ENCODE assay signal across 30 mouse cellular contexts in the genomic region with DNA sequence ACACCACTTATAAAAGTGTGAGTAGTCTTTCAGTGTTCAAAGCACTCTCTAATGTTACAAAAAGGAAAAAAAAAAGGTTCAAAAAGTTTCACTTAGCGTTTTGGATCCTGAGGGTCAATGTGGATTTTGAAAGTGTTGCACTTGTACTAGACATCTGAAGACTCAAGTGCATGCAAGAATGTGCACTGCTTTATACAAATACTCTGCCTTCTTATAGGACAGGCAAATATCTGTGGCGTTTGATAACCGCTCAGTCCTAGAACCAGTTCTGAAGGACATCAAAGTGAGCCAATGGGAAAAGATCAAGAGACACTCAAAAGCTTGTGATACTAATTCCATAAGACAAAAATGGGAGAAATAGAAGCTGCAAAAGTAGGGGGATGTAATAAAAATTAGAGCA. TPM values are rescaled to one million over a fixed set of nuclear protein-coding genes. Genes with fewer than 3 reads are reported as not detected.
"Had no signal": no experiment of that assay in that cellular context is flagged by ENCODE, and none has a peak within 500 bp of the region (broad histone marks: within the 10 kb centered on the region; RNA-seq: fewer than 3 reads in every experiment).

No protein-coding gene starts in this region.

- H3K27ac ChIP-seq: left cerebral cortex, adult 2 months; limb, embryonic 10.5 days; limb, embryonic 12.5 days; limb, embryonic 13.5 days; limb, embryonic 15.5 days; liver, embryonic 12.5 days; liver, embryonic 13.5 days; liver, embryonic 14.5 days; liver, embryonic 15.5 days; lung, embryonic 15.5 days; macrophage; midbrain, embryonic 10.5 days; midbrain, embryonic 12.5 days; midbrain, embryonic 13.5 days; midbrain, embryonic 15.5 days; neural tube, embryonic 12.5 days had no signal

- H3K4me2 ChIP-seq: limb, embryonic 12.5 days; limb, embryonic 13.5 days; limb, embryonic 15.5 days; liver, embryonic 11.5 days; liver, embryonic 12.5 days; liver, embryonic 13.5 days; liver, embryonic 15.5 days; lung, embryonic 15.5 days; midbrain, embryonic 11.5 days; midbrain, embryonic 12.5 days; midbrain, embryonic 13.5 days; midbrain, embryonic 15.5 days; neural tube, embryonic 12.5 days had no signal

- H3K9me3 ChIP-seq: limb, embryonic 10.5 days; limb, embryonic 12.5 days; limb, embryonic 13.5 days; limb, embryonic 15.5 days; liver, embryonic 12.5 days; liver, embryonic 13.5 days; liver, embryonic 15.5 days; lung, embryonic 15.5 days; midbrain, embryonic 10.5 days; midbrain, embryonic 12.5 days; midbrain, embryonic 13.5 days; midbrain, embryonic 15.5 days; neural tube, embryonic 12.5 days had no signal

- H3K36me3 ChIP-seq: limb, embryonic 10.5 days; limb, embryonic 12.5 days; limb, embryonic 15.5 days; liver, embryonic 12.5 days; liver, embryonic 13.5 days; liver, embryonic 15.5 days; lung, embryonic 15.5 days had no signal

- H3K9ac ChIP-seq: limb, embryonic 12.5 days; limb, embryonic 13.5 days; limb, embryonic 15.5 days; liver, embryonic 12.5 days; liver, embryonic 13.5 days; liver, embryonic 14.5 days; liver, embryonic 15.5 days; liver, postnatal 0 days; lung, embryonic 15.5 days; midbrain, embryonic 12.5 days; midbrain, embryonic 13.5 days; midbrain, embryonic 15.5 days; neural tube, embryonic 12.5 days had no signal

- H3K27me3 ChIP-seq: limb, embryonic 12.5 days; limb, embryonic 13.5 days; limb, embryonic 15.5 days; liver, embryonic 12.5 days; liver, embryonic 13.5 days; liver, embryonic 15.5 days; lung, embryonic 15.5 days; megakaryocyte, embryonic 14.5 days; midbrain, embryonic 12.5 days; midbrain, embryonic 13.5 days; midbrain, embryonic 15.5 days; neural tube, embryonic 12.5 days had no signal

- ATAC-seq: liver, embryonic 12.5 days; liver, postnatal 0 days; midbrain, embryonic 13.5 days; midbrain, embryonic 15.5 days; midbrain, embryonic 16.5 days had no signal

- H3K4me3 ChIP-seq: left cerebral cortex, adult 2 months; limb, embryonic 10.5 days; limb, embryonic 12.5 days; limb, embryonic 13.5 days; limb, embryonic 15.5 days; liver, embryonic 12.5 days; liver, embryonic 13.5 days; liver, embryonic 15.5 days; lung, embryonic 15.5 days; megakaryocyte, embryonic 14.5 days; midbrain, embryonic 10.5 days; midbrain, embryonic 12.5 days; midbrain, embryonic 13.5 days; midbrain, embryonic 15.5 days; myocyte; neural tube, embryonic 12.5 days had no signal

- H3K4me1 ChIP-seq: limb, embryonic 10.5 days; limb, embryonic 12.5 days; limb, embryonic 15.5 days; liver, embryonic 12.5 days; liver, embryonic 13.5 days; liver, embryonic 15.5 days; megakaryocyte, embryonic 14.5 days; midbrain, embryonic 10.5 days; midbrain, embryonic 12.5 days; midbrain, embryonic 13.5 days; midbrain, embryonic 15.5 days; neural tube, embryonic 12.5 days had no signal

- DNase-seq: layer of hippocampus, postnatal 36 days; left cerebral cortex, postnatal 4 days; liver; liver, embryonic 13.5 days; liver, postnatal 0 days; lung, adult 2 months; lung, postnatal 10 days; lung, postnatal 36 days; lung, postnatal 4 days; midbrain, embryonic 14.5 days had no signal

RNA-seq across cellular contexts. Expression of gene Lrrn1, which starts 45.0 kb away (rescaled TPM):
- polyA plus RNA-seq: macrophage had no signal
